Mouse (Mus musculus): ENCODE measurements around the gene Ubxn1. TPM values are rescaled to one million over a fixed set of nuclear protein-coding genes. Genes with fewer than 3 reads are reported as not detected.
A peak's percentile ranks its signal among the peaks of the same experiment; 100 is the strongest.
"Not testable (repeated sequence)": the region's sequence is repeated elsewhere in the genome, so short reads cannot be mapped to it uniquely, and the experiment has no call there.

Ubxn1 gene
- total RNA-seq, 2 experiments from 2014 or later = 91.0 to 94.1 TPM

DNA sequence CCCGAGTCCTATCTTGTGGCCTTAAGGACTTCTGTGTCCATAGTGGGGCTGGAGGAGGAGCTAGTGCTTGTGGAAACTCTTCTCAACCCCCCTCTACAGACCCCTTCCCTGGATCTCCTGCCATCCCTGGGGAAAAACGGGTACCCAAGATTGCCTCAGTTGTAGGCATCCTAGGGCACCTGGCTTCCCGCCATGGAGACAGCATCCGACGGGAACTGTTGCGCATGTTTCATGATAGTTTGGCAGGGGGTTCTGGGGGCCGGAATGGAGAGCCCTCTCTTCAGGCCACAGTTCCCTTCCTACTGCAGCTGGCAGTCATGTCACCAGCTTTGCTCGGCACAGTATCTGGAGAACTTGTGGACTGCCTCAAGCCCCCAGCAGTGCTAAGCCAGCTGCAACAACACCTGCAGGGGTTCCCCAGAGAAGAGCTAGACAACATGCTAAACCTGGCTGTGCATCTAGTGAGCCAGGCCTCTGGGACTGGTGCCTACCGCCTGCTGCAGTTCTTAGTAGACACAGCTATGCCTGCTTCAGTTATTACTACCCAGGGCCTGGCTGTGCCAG lies 24.2 kb downstream of the Ubxn1 start:
- no peak for DNase-seq (ENCODE audit: low spot score in 2 of 2)
- intact Hi-C loops (cut with DNase I) = loop anchor here (5.0 kb wide), 1 partner anchor 57 kb away; the partner anchor contains the start of gene Tut1

DNA sequence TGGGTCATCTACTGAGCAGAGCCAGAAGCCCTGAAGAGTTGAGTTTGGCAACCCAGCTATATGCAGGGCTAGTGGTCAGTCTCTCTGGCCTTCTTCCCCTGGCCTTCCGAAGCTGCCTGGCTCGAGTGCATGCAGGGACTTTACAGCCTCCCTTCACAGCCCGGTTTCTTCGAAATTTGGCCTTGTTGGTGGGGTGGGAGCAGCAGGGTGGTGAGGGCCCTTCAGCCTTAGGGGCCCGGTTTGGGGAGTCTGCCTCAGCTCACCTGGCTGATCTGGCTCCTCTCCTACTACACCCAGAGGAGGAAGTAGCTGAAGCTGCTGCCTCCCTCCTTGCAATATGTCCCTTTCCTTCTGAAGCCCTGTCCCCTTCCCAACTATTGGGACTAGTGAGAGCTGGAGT lies 24.9 kb downstream of the Ubxn1 start:
- intact Hi-C loops (cut with DNase I) = loop anchor here (5.0 kb wide), 1 partner anchor 56 kb away; the partner anchor contains the start of gene Tut1
- DNase-seq (ENCODE audit: low spot score in 2 of 2) = not testable (repeated sequence)

DNA sequence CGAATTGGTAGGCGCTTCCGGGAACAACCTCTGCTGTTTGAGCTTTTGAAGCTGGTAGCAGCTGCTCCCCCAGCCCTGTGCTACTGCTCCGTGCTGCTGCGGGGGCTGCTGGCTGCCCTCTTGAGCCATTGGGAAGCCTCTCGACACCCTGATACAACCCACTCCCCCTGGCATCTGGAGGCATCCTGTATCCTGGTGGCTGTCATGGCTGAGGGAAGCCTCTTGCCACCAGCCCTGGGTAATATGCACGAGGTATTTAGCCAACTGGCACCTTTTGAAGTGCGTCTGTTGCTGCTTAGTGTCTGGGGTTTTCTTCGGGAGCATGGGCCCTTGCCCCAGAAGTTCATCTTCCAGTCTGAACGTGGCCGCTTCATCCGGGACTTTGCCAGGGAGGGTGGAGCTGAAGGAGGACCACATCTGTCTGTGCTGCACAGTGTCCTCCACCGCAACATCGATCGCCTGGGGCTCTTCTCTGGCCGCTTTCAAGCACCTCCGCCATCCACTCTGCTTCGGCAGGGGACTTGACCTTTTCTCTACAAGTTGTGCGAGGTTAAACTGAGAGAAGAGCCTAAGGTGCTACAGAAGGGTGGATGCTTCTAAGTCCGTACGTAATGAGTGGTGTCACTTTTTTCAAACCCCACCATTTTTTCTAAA lies 26.0 kb downstream of the Ubxn1 start:
- peak; percentile 30 to 33 for DNase-seq (ENCODE audit: low spot score in 2 of 2)
- intact Hi-C loops (cut with DNase I) = loop anchor here (5.0 kb wide), 1 partner anchor 55 kb away; the partner anchor contains the start of gene Tut1

DNA sequence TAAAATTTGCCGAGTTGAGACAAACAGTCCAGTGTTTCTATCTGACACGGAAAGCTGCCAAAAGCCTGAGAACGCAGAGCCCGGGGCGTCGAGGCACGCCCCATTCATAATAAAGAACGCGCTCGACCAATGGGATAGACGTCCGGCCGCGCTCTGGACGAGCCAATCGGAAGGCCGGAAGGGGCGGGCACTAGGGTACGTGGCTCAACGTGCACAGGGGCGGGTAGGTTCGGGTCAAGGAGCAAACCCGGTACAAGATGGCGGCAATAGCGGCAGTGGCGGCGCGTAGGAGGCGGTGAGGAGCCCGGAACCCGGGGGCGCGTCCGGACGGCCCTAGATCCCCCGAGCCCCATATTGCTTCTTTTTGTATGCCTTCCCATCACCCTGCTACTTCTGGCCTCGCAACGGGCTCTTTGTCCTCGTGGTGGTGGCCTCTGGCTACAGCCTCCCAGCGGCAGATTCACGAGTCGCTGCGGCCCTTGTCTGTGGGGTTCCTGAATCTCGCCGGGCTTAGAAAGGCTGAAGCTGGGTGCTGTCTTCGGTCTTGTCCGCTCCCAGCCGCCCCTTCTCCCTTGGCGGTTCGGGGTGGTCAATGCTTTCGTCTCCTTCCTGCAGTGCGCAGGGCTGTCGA lies 26.7 kb downstream of the Ubxn1 start, which contains the start of gene Ganab:
TSS of gene Ganab (plus strand) at position 207 of the 631 bp plus-strand sequence.
- DNase-seq (ENCODE audit: low spot score in 2 of 2) = peak; percentile 97 to 98
- intact Hi-C loops (cut with DNase I) = loop anchor here (2.0 to 5.0 kb wide), 2 partner anchors 15 to 54 kb away; partner anchors contain the start of gene Tut1

DNA sequence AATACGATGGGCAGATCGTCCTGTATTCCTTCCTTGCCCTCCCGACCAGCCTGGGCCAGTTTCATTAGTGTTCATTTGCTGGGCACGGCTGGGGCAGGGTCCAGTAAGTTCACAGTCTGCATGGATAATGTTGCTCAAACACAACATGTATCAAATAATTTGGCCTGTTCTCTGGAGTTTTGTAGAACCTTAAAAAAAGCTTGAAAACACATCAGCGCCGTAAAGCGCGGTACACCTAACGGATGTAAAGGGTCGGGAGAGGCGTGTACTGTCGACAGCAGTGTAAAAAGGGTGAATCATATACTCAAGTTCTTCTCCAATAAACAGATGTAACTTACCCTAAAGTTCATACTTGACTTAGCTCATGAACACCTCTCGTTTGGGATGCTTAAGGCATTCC lies 27.3 kb downstream of the Ubxn1 start:
- DNase-seq (ENCODE audit: low spot score in 2 of 2) = peak in 1 of 2 experiments; percentile 5
- intact Hi-C loops (cut with DNase I) = loop anchor here (2.0 to 5.0 kb wide), 2 partner anchors 14 to 54 kb away; partner anchors contain the start of gene Tut1

DNA sequence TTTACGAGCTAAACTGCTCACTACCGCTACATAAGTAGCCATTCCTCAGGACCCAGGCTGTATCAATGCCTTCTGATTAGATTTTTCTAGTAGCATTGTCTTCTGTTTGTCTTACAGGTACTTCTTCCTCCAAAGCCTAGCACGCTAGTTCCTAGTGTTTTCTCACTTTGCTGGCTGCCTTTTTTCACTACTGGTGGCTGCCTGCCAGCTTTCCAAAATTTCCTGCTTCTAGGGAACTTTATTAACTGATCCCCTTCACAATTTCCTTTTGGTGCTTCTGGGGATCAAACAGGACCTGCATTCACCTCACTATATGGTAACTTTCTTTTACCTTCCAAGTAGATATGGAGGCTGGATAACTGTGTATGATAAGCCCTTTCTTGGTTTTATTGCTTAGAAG lies 27.8 kb downstream of the Ubxn1 start:
- DNase-seq (ENCODE audit: low spot score in 2 of 2) = no peak
- intact Hi-C loops (cut with DNase I) = loop anchor here (2.0 to 5.0 kb wide), 2 partner anchors 14 to 53 kb away; partner anchors contain the start of gene Tut1

DNA sequence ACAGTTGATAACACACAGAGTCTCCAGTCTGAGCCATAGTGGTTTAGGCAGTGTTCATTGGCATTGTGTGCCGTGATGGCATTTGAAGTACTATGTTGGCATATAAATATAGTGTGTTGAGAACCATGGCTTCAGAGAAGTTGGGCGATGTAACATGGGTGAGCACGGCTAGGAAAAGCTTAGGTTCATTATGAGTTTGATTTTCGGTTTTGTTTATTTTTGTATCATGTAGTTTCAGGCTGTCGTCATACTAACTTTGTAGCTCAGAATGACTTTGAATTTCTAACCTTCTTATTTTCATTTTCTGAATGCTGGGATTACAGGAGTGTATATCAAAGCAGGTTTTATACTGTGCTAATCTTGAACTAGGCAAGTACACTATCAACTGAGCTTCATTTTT lies 32.1 kb downstream of the Ubxn1 start:
- intact Hi-C loops (cut with DNase I) = no loop called here
- DNase-seq (ENCODE audit: low spot score in 2 of 2) = no peak

DNA sequence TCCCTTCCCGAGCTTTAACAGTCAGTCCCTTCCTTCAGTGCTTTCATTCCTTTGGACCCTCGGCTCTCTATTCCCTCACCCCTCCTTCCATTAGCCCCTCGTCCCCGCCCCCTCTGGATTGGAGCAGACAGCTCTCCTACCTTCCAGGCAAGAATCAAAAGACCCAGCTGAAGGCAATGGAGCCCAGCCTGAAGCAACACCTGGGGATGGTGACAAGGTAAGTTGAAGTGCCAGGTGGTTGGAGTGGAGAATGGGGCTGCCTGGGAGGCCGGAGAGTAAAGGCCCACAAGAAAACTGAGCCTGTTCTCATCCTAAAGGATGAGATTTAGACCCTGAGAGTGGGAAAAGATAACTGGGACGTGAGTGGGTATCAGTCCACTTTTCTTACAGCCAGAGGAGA lies 37.2 kb downstream of the Ubxn1 start:
- DNase-seq (ENCODE audit: low spot score in 2 of 2) = no peak
- intact Hi-C loops (cut with DNase I) = no loop called here

DNA sequence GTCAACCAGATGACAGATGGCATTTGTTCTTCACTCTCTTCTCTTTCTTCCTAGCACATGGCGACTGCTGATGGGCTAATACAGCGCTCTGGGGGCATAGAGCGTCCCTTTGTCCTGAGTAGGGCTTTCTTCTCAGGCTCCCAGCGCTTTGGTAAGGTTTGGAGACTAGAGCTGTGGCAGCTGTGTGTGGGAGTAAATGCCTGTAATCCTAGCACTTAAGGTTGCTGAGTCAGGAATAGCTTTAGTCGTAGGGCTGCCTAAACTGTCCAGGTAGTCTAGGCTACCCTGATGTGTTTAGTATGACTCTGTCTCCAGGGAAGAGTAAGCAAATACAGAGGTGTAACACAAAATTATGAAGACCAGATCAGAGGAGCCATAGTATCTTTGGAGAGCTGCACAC lies 40.5 kb downstream of the Ubxn1 start:
- intact Hi-C loops (cut with DNase I) = loop anchor here (2.0 kb wide), 1 partner anchor 13 kb away; the partner anchor contains the start of gene Ganab
- DNase-seq (ENCODE audit: low spot score in 2 of 2) = peak; percentile 34 to 81

DNA sequence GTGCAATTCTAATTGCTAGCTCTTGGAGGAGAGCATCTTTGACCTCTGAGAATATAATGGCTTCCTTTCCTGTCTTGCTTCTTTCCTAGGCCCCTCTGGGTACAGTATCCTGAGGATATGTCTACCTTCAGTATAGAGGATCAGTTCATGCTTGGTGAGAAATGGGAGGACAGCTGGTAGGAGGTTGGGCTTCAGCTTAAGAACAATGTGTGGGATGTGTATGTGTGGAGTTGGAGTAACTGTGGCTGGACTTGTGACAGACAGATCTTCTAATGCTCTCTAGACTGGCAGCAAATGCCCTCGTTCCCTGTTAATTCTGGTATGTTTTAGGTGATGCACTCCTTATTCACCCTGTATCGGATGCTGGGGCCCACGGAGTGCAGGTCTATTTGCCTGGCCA lies 42.9 kb downstream of the Ubxn1 start:
- intact Hi-C loops (cut with DNase I) = no loop called here

DNA sequence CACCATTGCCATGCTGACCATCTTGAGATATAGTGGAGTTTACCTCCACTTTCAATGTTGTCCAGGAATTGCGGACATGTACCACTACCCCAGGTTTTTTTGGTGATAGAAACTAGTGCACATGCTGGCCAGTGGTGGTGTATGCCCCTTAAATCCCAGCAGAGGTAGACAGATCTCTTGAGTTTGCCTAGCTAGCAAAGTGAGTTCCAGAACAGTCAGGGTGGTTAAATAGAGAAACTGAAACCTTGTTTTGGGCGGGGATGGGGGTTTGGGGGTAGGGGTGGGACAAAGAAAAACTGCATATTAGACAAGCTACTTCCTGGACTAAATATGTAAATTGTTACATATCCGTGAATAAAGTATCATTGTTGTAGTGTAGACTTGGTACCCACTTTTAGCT lies 47.7 kb downstream of the Ubxn1 start:
- intact Hi-C loops (cut with DNase I) = no loop called here

More for the DNA sequence above, 42.9 kb downstream of the Ubxn1 start:
- DNase-seq (ENCODE audit: low spot score in 2 of 2) = peak; percentile 28 to 85

DNA sequence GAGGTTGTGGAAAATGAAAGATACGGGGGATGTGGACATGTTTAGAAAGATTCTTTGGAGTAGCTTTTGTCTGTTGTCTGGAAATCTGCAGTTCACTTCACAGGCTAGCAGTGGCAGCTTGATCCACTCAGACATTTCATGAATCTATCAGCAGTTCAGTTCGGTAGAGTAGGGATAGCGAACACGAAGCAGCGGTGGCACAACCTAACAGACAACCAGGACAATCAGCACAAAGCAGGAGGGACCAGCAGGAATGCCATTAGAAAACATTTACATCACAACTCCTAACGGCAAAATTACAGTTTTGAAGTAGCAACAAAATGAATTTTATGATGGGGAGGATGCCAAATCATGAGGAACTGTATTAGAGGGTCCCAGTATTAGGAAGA lies 48.4 kb downstream of the Ubxn1 start:
- no peak for DNase-seq (ENCODE audit: low spot score in 2 of 2)
- intact Hi-C loops (cut with DNase I) = no loop called here

More for the DNA sequence above, 47.7 kb downstream of the Ubxn1 start:
- DNase-seq (ENCODE audit: low spot score in 2 of 2) = no peak

DNA sequence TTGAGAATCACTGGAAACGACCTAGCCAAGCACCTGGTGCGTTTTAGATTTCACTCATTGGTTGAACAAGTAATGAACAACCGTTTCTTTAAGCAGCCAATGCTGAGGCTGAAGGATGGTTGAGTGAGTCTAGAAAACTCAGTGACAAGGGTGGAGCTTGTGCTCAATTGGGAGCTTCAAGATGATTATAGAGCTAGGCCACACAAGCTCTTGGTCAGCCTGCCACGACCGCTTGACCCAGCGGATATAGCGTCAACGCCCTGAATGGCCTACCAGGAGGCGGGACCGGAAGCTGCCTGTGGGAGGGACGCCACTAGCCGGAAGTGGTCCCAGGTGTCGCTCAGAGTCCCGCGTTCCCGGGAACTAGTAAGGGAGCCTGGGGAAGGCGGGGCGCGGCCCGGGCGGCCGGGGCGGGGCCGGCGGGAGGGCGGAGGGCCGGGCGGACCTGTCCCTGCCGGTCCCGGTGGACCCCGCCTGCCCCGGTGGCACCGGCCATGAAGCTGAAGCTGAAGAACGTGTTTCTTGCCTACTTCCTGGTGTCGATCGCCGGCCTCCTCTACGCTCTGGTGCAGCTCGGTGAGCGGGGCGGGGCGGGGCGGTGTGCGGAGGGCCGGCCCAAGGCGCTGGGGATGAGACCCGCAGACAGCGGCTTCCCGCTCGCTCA lies 48.9 kb downstream of the Ubxn1 start, which contains the start of gene B3gat3:
TSS of gene B3gat3 (plus strand) at position 302 of the 664 bp plus-strand sequence.
- DNase-seq (ENCODE audit: low spot score in 2 of 2) = peak; percentile 96 to 97
- intact Hi-C loops (cut with DNase I) = no loop called here

DNA sequence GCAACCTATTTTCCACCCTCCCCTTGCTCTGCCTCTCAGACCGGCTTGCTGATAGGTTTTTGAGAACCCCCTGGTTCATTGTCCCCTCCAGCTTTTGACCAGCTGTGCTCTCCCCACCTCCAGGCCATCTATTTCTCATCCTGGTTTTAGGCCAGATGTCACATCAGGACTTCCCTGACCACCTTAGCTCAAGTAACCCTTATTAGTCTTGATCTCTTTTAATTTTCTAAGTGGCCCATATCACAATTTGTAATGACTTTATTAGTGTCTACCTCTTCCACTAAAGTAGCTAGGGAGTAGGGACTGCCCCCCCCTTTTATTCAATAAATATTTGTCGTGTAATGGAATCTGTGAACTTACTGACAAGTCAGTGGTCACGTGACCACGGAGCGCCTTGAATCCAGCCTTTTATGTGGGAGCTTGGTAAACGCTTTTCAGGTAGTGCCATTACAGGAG lies 49.6 kb downstream of the Ubxn1 start:
- DNase-seq (ENCODE audit: low spot score in 2 of 2) = peak; percentile 27 to 35
- intact Hi-C loops (cut with DNase I) = no loop called here

DNA sequence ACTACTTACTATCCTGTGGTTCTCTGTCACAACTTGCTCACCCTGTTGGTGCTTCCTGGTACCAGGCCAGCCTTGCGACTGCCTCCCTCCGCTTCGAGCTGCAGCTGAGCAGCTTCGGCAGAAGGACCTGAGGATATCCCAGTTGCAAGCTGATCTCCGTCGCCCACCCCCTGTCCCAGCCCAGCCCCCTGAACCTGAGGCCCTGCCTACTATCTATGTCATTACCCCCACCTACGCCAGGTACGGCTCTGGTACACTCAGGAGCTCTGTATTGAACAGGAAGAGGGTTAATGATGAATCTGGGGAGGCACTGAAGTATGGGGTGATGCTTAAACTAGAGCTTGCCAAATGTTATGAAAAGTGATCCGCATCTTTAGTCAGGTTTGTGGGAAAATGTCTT lies 50.4 kb downstream of the Ubxn1 start:
- intact Hi-C loops (cut with DNase I) = no loop called here
- no peak for DNase-seq (ENCODE audit: low spot score in 2 of 2)

Small RNA genes lying within 50 kb of the gene (microRNA-seq; reads per million reads assigned to microRNA genes)
- gene Mir5136 = 0 reads per million in 2 experiments

Other genes with a start within 250 kb of the Ubxn1 start
- 100 to 1,000 TPM; 160 to 162 TPM for gene Chrm1, start 207.7 kb upstream of the Ubxn1 start, total RNA-seq (2021)
- gene Slc3a2, start 148.1 kb upstream of the Ubxn1 start, total RNA-seq (2021) = 100 to 1,000 TPM; 148 to 161 TPM
- 10 to 100 TPM; 46.0 to 58.5 TPM for gene Wdr74, start 135.7 kb upstream of the Ubxn1 start, total RNA-seq (2021)
- gene 1700092M07Rik, start 130.8 kb upstream of the Ubxn1 start, total RNA-seq (2021) = 1 to 10 TPM; 1.1 to 1.5 TPM
- 10 to 100 TPM; 61.5 to 70.1 TPM for gene Stx5a, start 130.1 kb upstream of the Ubxn1 start, total RNA-seq (2021)
- gene Nxf1, start 114.4 kb upstream of the Ubxn1 start, total RNA-seq (2021) = 10 to 100 TPM; 87.4 to 92.0 TPM
- gene Tmem223, start 100.5 kb upstream of the Ubxn1 start, total RNA-seq (2021) = 10 to 100 TPM; 73.0 to 75.0 TPM
- 10 to 100 TPM; 10.6 to 10.9 TPM for gene Tmem179b, start 97.0 kb upstream of the Ubxn1 start, total RNA-seq (2021)
- gene Taf6l, start 85.1 kb upstream of the Ubxn1 start, total RNA-seq (2021) = 10 to 100 TPM; 12.0 to 12.4 TPM
- 100 to 1,000 TPM; 107 to 113 TPM for gene Polr2g, start 72.9 kb upstream of the Ubxn1 start, total RNA-seq (2021)
- gene Zbtb3, start 68.9 kb upstream of the Ubxn1 start, total RNA-seq (2021) = 1 to 10 TPM; 5.9 to 7.1 TPM
- gene Ttc9c, start 52.2 kb upstream of the Ubxn1 start, total RNA-seq (2021) = 10 to 100 TPM; 35.1 to 35.5 TPM
- 100 to 1,000 TPM; 110 to 112 TPM for gene Hnrnpul2, start 51.5 kb upstream of the Ubxn1 start, total RNA-seq (2021)
- not detected for gene AC129217.1, start 41.7 kb upstream of the Ubxn1 start, total RNA-seq (2021)
- 100 to 1,000 TPM; 111 to 112 TPM for gene Bscl2, start 34.0 kb upstream of the Ubxn1 start, total RNA-seq (2021)
- 100 to 1,000 TPM; 201 to 223 TPM for gene Gng3, start 32.3 kb upstream of the Ubxn1 start, total RNA-seq (2021)
- gene Lrrn4cl, start 20.7 kb upstream of the Ubxn1 start, total RNA-seq (2021) = under 1 TPM; 0.92 to 0.96 TPM
- 10 to 100 TPM; 32.3 to 35.6 TPM for gene Uqcc3, start 9.4 kb downstream of the Ubxn1 start, total RNA-seq (2021)
- 1 to 10 TPM; 5.4 to 7.2 TPM for gene Lbhd1, start 12.2 kb downstream of the Ubxn1 start, total RNA-seq (2021)
- gene Gm49403, start 12.4 kb downstream of the Ubxn1 start, total RNA-seq (2021) = not detected
- 10 to 100 TPM; 21.4 to 23.9 TPM for gene 1810009A15Rik, start 17.4 kb downstream of the Ubxn1 start, total RNA-seq (2021)
- gene Gm49416, start 17.4 kb downstream of the Ubxn1 start, total RNA-seq (2021) = 1 to 10 TPM; 2.4 to 3.3 TPM
- gene Ints5, start 21.5 kb downstream of the Ubxn1 start, total RNA-seq (2021) = 10 to 100 TPM; 22.6 to 24.3 TPM
- gene Ganab, start 26.6 kb downstream of the Ubxn1 start, total RNA-seq (2021) = 100 to 1,000 TPM in 1 of 2 experiments, 10 to 100 TPM in 1; 98.5 to 102 TPM
- 100 to 1,000 TPM; 151 to 163 TPM for gene B3gat3, start 48.9 kb downstream of the Ubxn1 start, total RNA-seq (2021)
- gene Rom1, start 57.9 kb downstream of the Ubxn1 start, total RNA-seq (2021) = 1 to 10 TPM; 5.7 TPM
- gene Eml3, start 58.1 kb downstream of the Ubxn1 start, total RNA-seq (2021) = 1 to 10 TPM; 8.2 to 8.4 TPM
- 10 to 100 TPM; 46.0 to 46.9 TPM for gene Mta2, start 70.4 kb downstream of the Ubxn1 start, total RNA-seq (2021)
- 10 to 100 TPM; 18.7 to 20.1 TPM for gene Tut1, start 82.4 kb downstream of the Ubxn1 start, total RNA-seq (2021)
- gene Eef1g, start 95.5 kb downstream of the Ubxn1 start, total RNA-seq (2021) = 100 to 1,000 TPM; 203 to 212 TPM
- gene Ahnak, start 117.8 kb downstream of the Ubxn1 start, total RNA-seq (2021) = 10 to 100 TPM; 20.2 to 21.0 TPM
- not detected for gene Scgb1a1, start 216.5 kb downstream of the Ubxn1 start, total RNA-seq (2021)